Mouse (Mus musculus) thymus, adult 2 months (tissue): ENCODE data around the gene Aig1. TPM values are rescaled to one million over a fixed set of nuclear protein-coding genes. Genes with fewer than 3 reads are reported as not detected.

Experiments
- DNase-seq: peaks from one replicate; pipeline ENCODE4 v3.0.0; 2021
- H3K27ac ChIP-seq: fragments of 200-500 bp; 2 replicates; pipeline ENCODE4 v1.5.1; 2012; ENCODE audit warnings: low read length, control low read depth; ENCODE audit not compliant: control insufficient read depth, insufficient read depth
- H3K27me3 ChIP-seq: fragments of 200-500 bp; 2 replicates; pipeline ENCODE4 v1.6.1; 2012; ENCODE audit warnings: mild to moderate bottlenecking, low read length, moderate library complexity, mixed read lengths; ENCODE audit not compliant: control insufficient read depth, insufficient read depth
- H3K36me3 ChIP-seq: fragments of 200-500 bp; 2 replicates; pipeline ENCODE4 v1.6.1; 2012; ENCODE audit warnings: mild to moderate bottlenecking, low read length, moderate library complexity; ENCODE audit not compliant: control insufficient read depth, insufficient read depth
- H3K4me1 ChIP-seq: fragments of 200-500 bp; replicated peaks from 2 replicates; pipeline ENCODE4 v1.6.1; 2012; ENCODE audit warnings: low read length; ENCODE audit not compliant: control insufficient read depth, insufficient read depth
- H3K4me3 ChIP-seq: fragments of 200-500 bp; 2 replicates; pipeline ENCODE4 v1.5.1; 2012; ENCODE audit warnings: mild to moderate bottlenecking, low read length, control low read depth, moderate library complexity; ENCODE audit not compliant: control insufficient read depth, insufficient read depth
- CTCF ChIP-seq: fragments of 200-500 bp; IDR thresholded peaks from 2 replicates; pipeline ENCODE4 v1.5.1; 2012; ENCODE audit warnings: mild to moderate bottlenecking, control low read depth, low read length, moderate library complexity, borderline replicate concordance; ENCODE audit not compliant: control insufficient read depth, poor library complexity, insufficient read depth; ENCODE audit errors: extremely low read depth
- POLR2A ChIP-seq: fragments of 200-500 bp; IDR thresholded peaks from 2 replicates; pipeline ENCODE4 v1.6.1; 2012; ENCODE audit warnings: mild to moderate bottlenecking, low read length, control low read depth, moderate library complexity; ENCODE audit not compliant: control insufficient read depth, poor library complexity, insufficient read depth; ENCODE audit errors: extremely low read depth
- WGBS: fragments of 180-500 bp; shearing (Covaris S2); methylation state at CpG from one replicate; pipeline ENCODE4 v1.1.7; 2018; 5-methylcytosine and 5-hydroxymethylcytosine counted together
- polyA plus RNA-seq: library from polyadenylated mRNA; depleted of rRNA; stranded (reverse); fragments of >200 nt; gene quantifications from 2 replicates; pipeline ENCODE4 v1.2.3, GENCODE M21; 2012

Aig1 gene
- polyA plus RNA-seq, 1 experiment = 26.5 TPM

DNA sequence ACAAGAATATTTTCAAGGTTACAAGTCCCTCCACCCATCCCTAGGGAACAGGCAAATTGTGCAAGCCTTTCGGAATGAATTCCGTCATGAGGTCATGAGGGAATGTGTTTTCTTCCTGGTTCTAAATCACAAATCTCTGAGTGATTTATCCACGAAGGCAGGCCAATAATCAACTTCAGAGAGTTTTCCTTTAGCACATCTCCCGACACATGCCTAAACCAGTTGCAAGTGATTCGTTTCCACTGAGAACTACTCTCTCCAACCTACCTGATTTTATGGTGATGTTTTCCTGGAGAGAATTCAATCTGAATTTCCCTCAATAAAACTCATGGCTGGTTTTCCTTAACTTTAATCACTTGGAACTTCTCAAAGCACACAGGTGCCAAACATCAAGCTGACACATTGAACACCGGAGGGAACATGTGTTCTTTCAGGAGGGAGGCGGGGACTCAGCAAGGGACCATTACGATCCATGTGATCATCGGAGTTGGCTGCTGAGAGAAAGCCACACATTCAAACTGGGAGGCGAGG lies 201.5 kb downstream of the Aig1 start:
- no peak for TF ChIP-seq POLR2A
- no peak for TF ChIP-seq CTCF
- no peak overlapping the region for H3K27ac ChIP-seq
- 93% methylated on average over 10 of the region's 10 CpGs for WGBS
- no peaks in the 10 kb centered on the region for H3K27me3 ChIP-seq
- H3K4me3 ChIP-seq = no peak overlapping the region
- no peaks in the 10 kb centered on the region for H3K4me1 ChIP-seq
- no peaks in the 10 kb centered on the region for H3K36me3 ChIP-seq
- no peak for DNase-seq

- Histone ChIP-seq H3K27ac (no peak overlapping the region), H3K36me3 (no peaks in the 10 kb centered on the region), H3K4me1 (no peaks in the 10 kb centered on the region), H3K4me3 (no peak overlapping the region), H3K27me3 (no peaks in the 10 kb centered on the region)
- no peak for DNase-seq
- TF ChIP-seq POLR2A = no peak
- TF ChIP-seq CTCF = no peak
These were observed 205.3 kb downstream of the Aig1 start for GRCm38 (mm10) chr10:13663476-13663875.

DNA sequence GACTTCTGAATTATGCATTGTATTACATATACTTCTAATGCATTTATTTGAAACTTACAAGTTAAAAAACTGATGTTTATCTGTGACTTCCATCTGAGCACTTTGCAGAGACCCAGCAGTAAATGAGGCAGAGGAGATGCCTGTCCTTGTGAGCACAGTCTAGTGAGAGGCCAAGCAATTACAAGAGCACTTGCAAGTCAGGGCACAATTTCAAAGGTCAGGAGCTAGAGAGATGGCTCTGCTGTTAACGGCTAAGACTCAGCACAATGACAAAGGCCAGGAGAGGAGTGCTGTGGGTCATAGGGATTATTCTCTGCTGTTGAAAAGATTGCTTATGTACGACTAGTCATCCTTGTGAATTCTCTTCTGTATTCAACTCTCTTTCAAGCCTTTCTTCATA lies 209.0 kb downstream of the Aig1 start:
- H3K36me3 ChIP-seq = no peaks in the 10 kb centered on the region
- H3K4me1 ChIP-seq = no peaks in the 10 kb centered on the region
- TF ChIP-seq CTCF (no peak), POLR2A (no peak)
- no peak overlapping the region for H3K4me3 ChIP-seq
- 93% methylated on average over 2 of the region's 2 CpGs for WGBS
- no peaks in the 10 kb centered on the region for H3K27me3 ChIP-seq
- no peak overlapping the region for H3K27ac ChIP-seq
- DNase-seq = no peak

GRCm38 (mm10) chr10:13653739-13654462 lies 214.9 kb downstream of the Aig1 start:
- TF ChIP-seq POLR2A (no peak), CTCF (no peak)
- 57% methylated on average over 10 of the region's 10 CpGs for WGBS
- no peaks in the 10 kb centered on the region for H3K36me3 ChIP-seq
- H3K27ac ChIP-seq = no peak overlapping the region
- H3K4me3 ChIP-seq = no peak overlapping the region
- H3K4me1 ChIP-seq = no peaks in the 10 kb centered on the region
- no peak for DNase-seq
- no peaks in the 10 kb centered on the region for H3K27me3 ChIP-seq

DNA sequence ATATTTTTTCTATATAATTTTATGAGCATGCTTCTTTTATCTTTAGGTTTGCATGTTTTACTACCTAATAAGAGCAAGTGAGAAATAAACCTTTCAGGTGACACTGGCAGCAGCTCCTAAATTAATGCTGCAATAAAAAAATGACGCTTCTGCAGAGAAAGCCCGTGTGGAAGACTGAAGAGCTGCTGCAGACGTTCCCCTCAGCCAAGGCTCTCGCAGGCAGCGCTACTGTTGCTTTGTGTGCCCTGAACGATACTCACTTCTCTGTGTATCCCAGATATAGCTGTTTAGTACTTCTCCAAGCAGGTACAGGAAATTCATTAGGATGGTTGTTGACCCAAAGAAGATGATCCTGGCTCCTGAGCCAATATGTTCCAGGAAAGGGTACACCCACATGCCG lies 215.5 kb downstream of the Aig1 start:
- H3K27ac ChIP-seq = no peak overlapping the region
- H3K4me1 ChIP-seq = no peaks in the 10 kb centered on the region
- 97% methylated on average over 7 of the region's 7 CpGs for WGBS
- H3K4me3 ChIP-seq = no peak overlapping the region
- no peak for DNase-seq
- no peak for TF ChIP-seq POLR2A
- no peak for TF ChIP-seq CTCF
- H3K36me3 ChIP-seq = no peaks in the 10 kb centered on the region
- H3K27me3 ChIP-seq = no peaks in the 10 kb centered on the region

GRCm38 (mm10) chr10:13652061-13652460 lies 216.7 kb downstream of the Aig1 start:
- no peaks in the 10 kb centered on the region for H3K4me1 ChIP-seq
- no peak for TF ChIP-seq POLR2A
- no peak for TF ChIP-seq CTCF

More at GRCm38 (mm10) chr10:13652061-13652460, 216.7 kb downstream of the Aig1 start:
- Histone ChIP-seq H3K36me3 (no peaks in the 10 kb centered on the region), H3K27me3 (no peaks in the 10 kb centered on the region), H3K4me3 (no peak overlapping the region), H3K27ac (no peak overlapping the region)
- 98% methylated on average over 4 of the region's 4 CpGs for WGBS
- DNase-seq = no peak
